Mouse (Mus musculus) liver, embryonic 13.5 days (tissue): ENCODE measurements around the gene Isl1. TPM values are rescaled to one million over a fixed set of nuclear protein-coding genes. Genes with fewer than 3 reads are reported as not detected.

Source experiments
- ATAC-seq: fragments of 200-750 bp; cut with Nextera tagmentation; 2 replicates; pipeline ENCODE4 v1.8.0; 2017; ENCODE audit warnings: low read depth, mild to moderate bottlenecking, moderate number of reproducible peaks, moderate library complexity
- DNase-seq: peaks from one replicate; pipeline ENCODE4 v3.0.0; 2022
- H3K27ac ChIP-seq: fragments of 300-500 bp; sonication (generic); 2 replicates; pipeline ENCODE4 v1.5.1; 2015; ENCODE audit warnings: moderate library complexity, mild to moderate bottlenecking, inconsistent platforms
- H3K27me3 ChIP-seq: fragments of 300-500 bp; sonication (generic); 2 replicates; pipeline ENCODE4 v1.6.1; 2015; ENCODE audit warnings: mild to moderate bottlenecking, inconsistent platforms
- H3K36me3 ChIP-seq: fragments of 300-500 bp; sonication (generic); 2 replicates; pipeline ENCODE4 v1.6.1; 2015; ENCODE audit warnings: mild to moderate bottlenecking, inconsistent platforms
- H3K4me1 ChIP-seq: fragments of 300-500 bp; sonication (generic); replicated peaks from 2 replicates; pipeline ENCODE4 v1.6.1; 2015; ENCODE audit warnings: inconsistent platforms
- H3K4me2 ChIP-seq: fragments of 300-500 bp; sonication (generic); 2 replicates; pipeline ENCODE4 v1.6.1; 2015; ENCODE audit warnings: inconsistent platforms, mild to moderate bottlenecking, moderate library complexity
- H3K4me3 ChIP-seq: fragments of 300-500 bp; sonication (generic); replicated peaks from 2 replicates; pipeline ENCODE4 v1.5.1; 2015; ENCODE audit warnings: mild to moderate bottlenecking, inconsistent platforms
- H3K9ac ChIP-seq: fragments of 300-500 bp; sonication (generic); 2 replicates; pipeline ENCODE4 v1.6.1; 2015; ENCODE audit warnings: mild to moderate bottlenecking, inconsistent platforms
- H3K9me3 ChIP-seq: fragments of 300-500 bp; sonication (generic); replicated peaks from 2 replicates; pipeline ENCODE4 v1.6.1; 2016; ENCODE audit warnings: inconsistent platforms
- whole genome bisulfite sequencing: fragments of 180-500 bp; shearing (Covaris S2); methylation state at CpG from one replicate; pipeline ENCODE4 v1.1.7; 2015; ENCODE audit not compliant: insufficient replicate concordance; 5-methylcytosine and 5-hydroxymethylcytosine counted together
- polyA plus RNA-seq: library from polyadenylated mRNA; unstranded; fragments of >200 nt; fragmentation: Nextera tagmentation; extraction: Ambion mirVana; gene quantifications from 2 replicates; pipeline ENCODE4 v1.2.1, GENCODE M21; 2015

The Isl1 gene
- polyA plus RNA-seq, 1 experiment from 2014 or later = 0.29 TPM

GRCm38 (mm10) chr13:116304713-116305470 lies 4.6 kb downstream of the Isl1 start:
- Histone ChIP-seq H3K27ac (no peak overlapping the region), H3K9me3 (no peaks in the 10 kb centered on the region), H3K36me3 (no peaks in the 10 kb centered on the region), H3K4me2 (no peak overlapping the region), H3K9ac (no peak overlapping the region), H3K4me1 (peaks cover 2% of the 10 kb centered on the region), H3K27me3 (peaks cover 92% of the 10 kb centered on the region), H3K4me3 (no peak overlapping the region)
- WGBS = 3% methylated on average over 25 of the region's 25 CpGs
- no peak for ATAC-seq
- DNase-seq = no peak

GRCm38 (mm10) chr13:116303766-116304165 lies 5.7 kb downstream of the Isl1 start:
- DNase-seq (no peak), ATAC-seq (no peak)
- Histone ChIP-seq H3K27me3 (peaks cover 92% of the 10 kb centered on the region), H3K36me3 (no peaks in the 10 kb centered on the region), H3K27ac (no peak overlapping the region), H3K4me1 (no peaks in the 10 kb centered on the region), H3K4me3 (no peak overlapping the region), H3K9me3 (no peaks in the 10 kb centered on the region), H3K9ac (no peak overlapping the region), H3K4me2 (no peak overlapping the region)
- whole genome bisulfite sequencing = 16% methylated on average over 6 of the region's 6 CpGs

GRCm38 (mm10) chr13:116302861-116303260 lies 6.6 kb downstream of the Isl1 start:
- DNase-seq = no peak
- Histone ChIP-seq H3K9ac (no peak overlapping the region), H3K9me3 (no peaks in the 10 kb centered on the region), H3K4me1 (no peaks in the 10 kb centered on the region), H3K36me3 (no peaks in the 10 kb centered on the region), H3K4me3 (no peak overlapping the region), H3K4me2 (no peak overlapping the region), H3K27me3 (peaks cover 89% of the 10 kb centered on the region), H3K27ac (no peak overlapping the region)
- 23% methylated on average over 15 of the region's 15 CpGs for WGBS
- ATAC-seq = no peak

GRCm38 (mm10) chr13:116301706-116302105 lies 7.8 kb downstream of the Isl1 start:
- 30% methylated on average over 3 of the region's 3 CpGs for WGBS
- H3K4me1 ChIP-seq = no peaks in the 10 kb centered on the region
- no peaks in the 10 kb centered on the region for H3K9me3 ChIP-seq
- no peak overlapping the region for H3K9ac ChIP-seq
- ATAC-seq = no peak
- DNase-seq = no peak
- no peak overlapping the region for H3K4me3 ChIP-seq
- H3K27ac ChIP-seq = no peak overlapping the region
- H3K4me2 ChIP-seq = no peak overlapping the region
- peaks cover 92% of the 10 kb centered on the region for H3K27me3 ChIP-seq
- no peaks in the 10 kb centered on the region for H3K36me3 ChIP-seq

GRCm38 (mm10) chr13:116299241-116299640 lies 10.2 kb downstream of the Isl1 start:
- Histone ChIP-seq H3K36me3 (no peaks in the 10 kb centered on the region), H3K27me3 (peaks cover 88% of the 10 kb centered on the region), H3K4me2 (no peak overlapping the region), H3K4me3 (no peak overlapping the region), H3K9ac (no peak overlapping the region), H3K27ac (no peak overlapping the region), H3K9me3 (no peaks in the 10 kb centered on the region), H3K4me1 (no peaks in the 10 kb centered on the region)
- ATAC-seq (no peak), DNase-seq (no peak)
- 24% methylated on average over 7 of the region's 7 CpGs for WGBS

- Histone ChIP-seq H3K27ac (no peak overlapping the region), H3K27me3 (peaks cover 88% of the 10 kb centered on the region), H3K4me2 (no peak overlapping the region), H3K9ac (no peak overlapping the region), H3K4me1 (no peaks in the 10 kb centered on the region), H3K4me3 (no peak overlapping the region), H3K36me3 (no peaks in the 10 kb centered on the region), H3K9me3 (no peaks in the 10 kb centered on the region)
- 17% methylated on average over 13 of the region's 13 CpGs for WGBS
- ATAC-seq (no peak), DNase-seq (no peak)
Measured at GRCm38 (mm10) chr13:116298641-116299170, 10.8 kb downstream of the Isl1 start.

GRCm38 (mm10) chr13:116298001-116298400 lies 11.5 kb downstream of the Isl1 start:
- no peaks in the 10 kb centered on the region for H3K9me3 ChIP-seq
- no peaks in the 10 kb centered on the region for H3K4me1 ChIP-seq
- H3K9ac ChIP-seq = no peak overlapping the region
- no peak for DNase-seq
- no peak overlapping the region for H3K27ac ChIP-seq
- no peaks in the 10 kb centered on the region for H3K36me3 ChIP-seq
- 5% methylated on average over 8 of the region's 8 CpGs for WGBS
- H3K4me2 ChIP-seq = no peak overlapping the region
- no peak overlapping the region for H3K4me3 ChIP-seq
- peaks cover 88% of the 10 kb centered on the region for H3K27me3 ChIP-seq
- ATAC-seq = no peak

- peaks cover 84% of the 10 kb centered on the region for H3K27me3 ChIP-seq
- H3K9ac ChIP-seq = no peak overlapping the region
- DNase-seq (no peak), ATAC-seq (no peak)
- 2% methylated on average over 33 of the region's 33 CpGs for WGBS
- H3K27ac ChIP-seq = no peak overlapping the region
- no peaks in the 10 kb centered on the region for H3K9me3 ChIP-seq
- H3K4me1 ChIP-seq = no peaks in the 10 kb centered on the region
- H3K4me3 ChIP-seq = no peak overlapping the region
- H3K4me2 ChIP-seq = peak overlapping the region; percentile 28; the same call in 1 of the 2 replicates
- no peaks in the 10 kb centered on the region for H3K36me3 ChIP-seq
Measured at GRCm38 (mm10) chr13:116297048-116297811, 12.3 kb downstream of the Isl1 start.

- Histone ChIP-seq H3K9ac (no peak overlapping the region), H3K36me3 (no peaks in the 10 kb centered on the region), H3K4me2 (no peak overlapping the region), H3K9me3 (no peaks in the 10 kb centered on the region), H3K4me3 (no peak overlapping the region), H3K27me3 (peaks cover 69% of the 10 kb centered on the region), H3K27ac (no peak overlapping the region), H3K4me1 (no peaks in the 10 kb centered on the region)
- WGBS = 26% methylated on average over 4 of the region's 4 CpGs
- ATAC-seq (no peak), DNase-seq (no peak)
Measured at GRCm38 (mm10) chr13:116295401-116295800, 14.1 kb downstream of the Isl1 start.

GRCm38 (mm10) chr13:116294734-116295133 lies 14.8 kb downstream of the Isl1 start:
- no peak for DNase-seq
- Histone ChIP-seq H3K4me2 (no peak overlapping the region), H3K27ac (no peak overlapping the region), H3K9ac (no peak overlapping the region), H3K36me3 (no peaks in the 10 kb centered on the region), H3K27me3 (peaks cover 63% of the 10 kb centered on the region), H3K4me1 (no peaks in the 10 kb centered on the region), H3K4me3 (no peak overlapping the region), H3K9me3 (no peaks in the 10 kb centered on the region)
- ATAC-seq = no peak
- 12% methylated on average over 6 of the region's 6 CpGs for WGBS

GRCm38 (mm10) chr13:116294151-116294461 lies 15.4 kb downstream of the Isl1 start:
- no peak overlapping the region for H3K4me3 ChIP-seq
- no peak overlapping the region for H3K4me2 ChIP-seq
- WGBS = under 1% methylated on average over 11 of the region's 11 CpGs
- ATAC-seq = no peak
- H3K9me3 ChIP-seq = no peaks in the 10 kb centered on the region
- no peaks in the 10 kb centered on the region for H3K4me1 ChIP-seq
- H3K27me3 ChIP-seq = peaks cover 57% of the 10 kb centered on the region
- no peak for DNase-seq
- H3K36me3 ChIP-seq = no peaks in the 10 kb centered on the region
- H3K9ac ChIP-seq = no peak overlapping the region
- no peak overlapping the region for H3K27ac ChIP-seq
